Mouse (Mus musculus) telencephalon, adult 2 months (tissue): Measurements from ENCODE around the gene Tbl1xr1.

Experiments
- DNase-seq: peaks from one replicate; pipeline ENCODE4 v3.0.0-alpha.2; 2011; ENCODE audit warnings: low read depth, low spot score

Gene Tbl1xr1

DNA sequence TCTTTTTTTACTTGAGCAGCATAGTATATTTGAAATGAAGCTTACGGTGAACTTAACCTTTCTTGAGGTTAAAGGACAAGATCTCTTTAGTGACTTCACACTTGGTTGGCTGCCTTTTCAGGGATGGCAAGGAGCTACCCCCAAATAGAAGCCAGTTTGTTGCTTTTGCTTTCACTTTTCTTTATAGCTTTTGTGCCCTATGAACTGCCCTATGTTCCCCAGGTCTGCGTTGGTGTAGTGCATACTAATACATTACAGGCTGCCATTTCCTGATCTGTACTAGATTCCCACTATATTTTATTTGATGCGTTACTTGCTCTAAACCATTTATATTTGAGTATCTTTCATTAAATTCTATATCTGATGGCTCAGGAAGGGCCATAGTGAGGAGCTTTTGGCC, 127.7 kb downstream of the Tbl1xr1 start:
- no peak for DNase-seq

DNA sequence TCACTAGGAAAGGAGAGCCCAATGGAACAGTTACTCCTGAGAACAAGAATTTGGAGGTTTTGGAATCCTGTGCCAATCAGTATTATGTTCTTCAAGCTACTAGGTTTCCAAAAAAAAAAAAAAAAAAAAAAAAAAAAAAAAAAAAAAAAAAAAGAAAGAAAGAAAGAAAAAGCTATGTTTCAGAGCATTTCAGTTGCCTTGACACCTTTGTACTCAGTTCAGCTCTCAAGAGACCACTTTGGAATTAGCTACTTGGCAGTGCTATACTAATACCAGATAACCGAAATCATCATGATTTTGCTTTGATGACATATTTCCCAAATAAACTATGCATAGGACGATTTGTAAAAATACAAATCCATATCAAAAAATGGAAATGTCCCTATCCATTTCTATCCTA, 145.1 kb downstream of the Tbl1xr1 start:
- DNase-seq = no peak

DNA sequence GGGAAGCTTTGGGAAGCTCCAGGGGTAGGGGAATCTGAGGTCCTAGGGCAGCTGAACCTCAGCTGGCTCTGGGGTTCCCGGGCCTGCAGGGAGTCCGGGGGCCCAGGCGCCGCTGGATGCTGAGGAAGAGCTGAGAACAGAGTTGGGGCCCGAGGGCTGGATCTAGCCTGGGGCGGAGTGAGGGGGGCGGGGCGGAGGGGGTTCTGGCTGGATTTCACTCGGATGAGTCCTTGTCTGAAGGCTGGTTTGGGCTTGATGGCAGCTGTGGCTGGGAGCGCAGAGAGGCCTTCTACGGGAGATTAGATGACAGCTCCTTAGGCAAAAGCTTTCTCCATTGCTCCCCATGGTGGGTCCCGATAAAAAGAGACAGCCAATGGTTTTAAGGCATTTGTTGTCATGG, 145.9 kb downstream of the Tbl1xr1 start:
- no peak for DNase-seq

DNA sequence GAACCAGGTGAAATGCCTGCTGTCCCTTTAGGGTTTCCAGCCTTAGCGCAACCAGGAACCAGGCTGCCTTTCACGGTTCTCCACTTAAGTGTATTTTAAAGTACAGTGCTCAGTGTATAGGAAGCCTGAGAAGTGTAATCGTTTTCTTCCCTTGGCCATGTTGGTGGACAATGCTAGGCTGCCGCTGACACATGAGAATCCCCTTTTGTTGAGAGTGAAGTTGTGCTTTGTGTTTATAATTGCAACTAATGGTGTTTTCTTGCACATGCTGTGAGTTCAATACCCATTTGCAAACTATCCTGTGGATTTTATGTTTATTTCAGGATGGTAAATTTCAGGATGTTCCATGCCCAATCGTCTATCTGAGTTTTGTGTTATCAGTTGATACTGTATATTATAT, 146.6 kb downstream of the Tbl1xr1 start:
- no peak for DNase-seq

DNA sequence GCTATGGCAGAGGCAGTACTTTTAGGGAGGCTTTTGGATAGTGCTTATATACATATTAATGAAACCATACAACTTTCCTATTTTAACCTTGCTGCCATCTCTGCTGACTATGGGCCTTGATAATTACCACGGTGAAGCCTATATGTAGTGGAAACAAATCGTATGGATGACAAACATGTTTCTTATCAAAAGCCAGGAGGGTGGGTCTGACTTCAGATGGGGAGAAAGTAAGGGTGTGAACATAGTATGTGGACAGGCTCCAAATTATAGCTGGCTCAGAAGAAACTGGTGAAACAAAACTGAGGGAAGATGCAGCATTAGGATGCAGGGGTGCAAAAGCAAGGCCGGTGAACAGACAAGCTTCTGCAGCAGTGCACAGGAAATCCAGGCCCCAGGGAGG, 151.6 kb downstream of the Tbl1xr1 start:
- DNase-seq = no peak

DNA sequence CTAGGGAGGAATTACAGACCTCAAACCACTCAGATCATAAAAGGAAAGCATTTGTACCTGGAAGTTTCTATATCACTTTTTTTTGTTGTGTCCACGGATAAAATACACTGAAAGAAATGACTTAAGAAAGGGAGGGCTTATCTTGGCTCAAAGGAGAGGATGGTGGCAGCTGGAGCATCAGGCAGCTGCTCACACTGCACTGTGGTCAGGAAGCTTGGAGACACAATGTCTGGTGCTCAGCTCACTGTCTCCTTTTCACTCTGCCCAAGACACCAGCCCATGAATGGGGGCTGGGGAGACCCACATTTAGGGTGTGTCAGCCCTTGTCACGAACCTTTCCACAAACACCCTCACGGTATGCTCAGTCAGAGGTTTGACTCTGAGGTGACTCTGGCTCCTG, 154.2 kb downstream of the Tbl1xr1 start:
- DNase-seq = no peak

DNA sequence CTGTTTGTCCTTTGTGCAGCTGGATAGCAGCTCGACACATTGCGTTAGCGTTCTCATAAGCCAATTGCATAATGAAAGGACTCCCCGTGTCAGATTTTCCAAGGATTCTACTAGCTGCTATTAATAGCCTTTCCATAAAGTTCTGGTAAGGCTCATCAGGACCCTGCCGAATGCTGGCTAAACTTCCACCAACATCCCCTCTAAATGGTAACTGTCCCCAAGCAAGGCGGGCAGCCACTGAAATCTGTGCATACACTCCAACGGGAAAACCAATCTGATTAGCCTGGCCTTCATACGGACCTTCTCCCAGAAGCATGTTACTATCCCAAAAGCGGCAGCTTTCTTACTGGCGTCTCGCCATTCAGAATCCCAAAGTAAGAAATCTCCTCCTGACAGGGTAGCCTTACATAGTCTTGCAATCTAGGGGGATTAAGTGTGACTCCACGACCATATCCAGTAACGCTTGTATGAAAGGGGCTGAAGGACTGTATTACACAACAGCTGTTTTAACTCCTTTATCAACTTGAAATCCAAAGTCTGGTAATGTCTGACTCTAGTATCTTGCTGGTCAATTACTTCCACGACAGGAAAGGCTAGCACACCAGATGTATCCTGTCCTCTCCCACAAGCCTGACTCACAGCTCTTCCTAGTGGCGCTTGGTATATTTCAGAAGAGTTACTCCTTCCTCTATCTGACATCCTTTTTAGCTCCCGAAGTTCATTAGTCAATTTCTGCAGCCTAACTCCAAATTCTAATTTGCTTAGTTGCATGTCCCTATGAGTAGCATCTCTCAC, 161.9 kb downstream of the Tbl1xr1 start:
- no peak for DNase-seq
